Mouse (Mus musculus) mature B cell (primary cell): Measurements from ENCODE around the gene Imp4.

Experiments
- in situ Hi-C: fragments of 300-500 bp; cut with MboI; formaldehyde crosslinking; loops from 2 replicates; pipeline ENCODE4 v1.14.3; 2019

Imp4 gene

DNA sequence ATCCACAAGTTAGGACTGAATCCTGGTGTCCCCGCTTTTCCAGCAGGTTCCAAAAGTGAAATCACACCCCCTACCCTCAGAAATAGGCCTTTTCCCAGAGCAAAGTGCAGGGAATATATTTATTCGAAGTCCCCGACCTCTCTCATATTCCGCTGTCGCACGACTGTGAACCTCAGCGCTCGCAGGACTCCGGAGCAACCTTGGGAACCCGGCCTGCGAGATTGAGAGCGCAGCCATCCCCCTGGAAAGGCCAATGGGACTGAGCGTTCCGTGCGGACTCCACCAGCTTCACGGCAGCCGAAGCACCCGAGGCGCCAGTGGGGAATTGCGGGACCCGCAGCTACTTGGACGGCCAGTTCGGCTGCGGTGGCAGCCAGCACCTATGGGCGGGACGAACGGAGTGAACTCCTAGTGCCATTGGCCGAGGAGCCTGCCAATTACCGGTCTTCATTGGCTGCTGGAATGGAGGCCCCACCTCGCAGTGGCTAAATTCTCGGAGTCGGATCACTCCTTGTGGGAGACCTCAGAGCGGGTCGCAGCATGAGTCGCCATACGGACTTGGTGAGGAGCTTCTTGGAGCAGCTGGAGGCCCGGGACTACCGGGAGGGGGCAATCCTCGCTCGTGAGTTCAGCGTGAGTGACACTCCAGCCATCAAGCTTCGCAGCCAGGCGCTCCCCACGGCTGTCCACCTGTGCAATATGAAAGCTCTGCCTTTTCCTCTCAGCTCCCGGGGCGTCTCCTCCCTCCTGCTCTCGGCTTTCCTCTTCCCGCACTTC, 19.8 kb downstream of the Imp4 start, which contains the start of gene Ptpn18:
TSS of gene Ptpn18 (plus strand) at position 479 of the 777 bp plus-strand sequence.
- in situ Hi-C loops, result no loop called here

DNA sequence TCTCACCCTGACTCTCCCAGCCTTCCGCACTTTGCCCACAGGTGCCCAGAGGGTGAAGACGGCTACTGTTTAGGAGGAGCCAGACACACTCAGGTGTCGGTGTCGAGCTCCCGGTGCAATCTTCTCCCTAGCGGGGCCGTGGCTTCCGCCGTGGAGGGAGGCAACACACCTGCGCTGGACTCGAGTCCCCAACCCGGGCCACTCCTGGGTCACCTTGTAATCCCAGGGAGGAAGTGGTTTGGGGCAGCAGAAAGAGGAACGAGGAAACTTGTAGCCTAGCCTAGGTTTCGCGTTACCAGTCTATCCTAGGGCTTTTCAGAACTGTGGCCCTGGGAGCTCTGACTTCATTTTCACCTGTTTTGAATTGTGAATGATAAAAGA, 20.4 kb downstream of the Imp4 start:
- in situ Hi-C loops, result no loop called here

DNA sequence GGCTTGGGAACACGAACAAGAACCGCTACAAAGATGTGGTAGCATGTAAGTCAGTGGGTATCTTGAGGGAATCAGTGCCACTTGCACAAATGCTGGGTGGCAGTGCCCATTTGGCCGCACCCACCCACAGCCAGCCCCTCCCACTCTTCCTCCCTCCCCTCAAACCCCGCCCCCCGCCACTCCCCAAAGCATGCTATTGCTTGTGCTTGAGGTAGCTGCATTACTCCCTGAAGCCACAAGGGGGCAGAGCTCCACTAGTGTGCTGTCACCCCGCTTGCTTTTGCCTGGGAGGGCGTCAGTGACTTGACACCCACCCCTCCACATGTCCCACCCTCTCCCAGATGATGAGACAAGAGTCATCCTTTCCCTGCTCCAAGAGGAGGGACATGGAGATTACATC, 23.1 kb downstream of the Imp4 start:
- in situ Hi-C loops, result no loop called here

DNA sequence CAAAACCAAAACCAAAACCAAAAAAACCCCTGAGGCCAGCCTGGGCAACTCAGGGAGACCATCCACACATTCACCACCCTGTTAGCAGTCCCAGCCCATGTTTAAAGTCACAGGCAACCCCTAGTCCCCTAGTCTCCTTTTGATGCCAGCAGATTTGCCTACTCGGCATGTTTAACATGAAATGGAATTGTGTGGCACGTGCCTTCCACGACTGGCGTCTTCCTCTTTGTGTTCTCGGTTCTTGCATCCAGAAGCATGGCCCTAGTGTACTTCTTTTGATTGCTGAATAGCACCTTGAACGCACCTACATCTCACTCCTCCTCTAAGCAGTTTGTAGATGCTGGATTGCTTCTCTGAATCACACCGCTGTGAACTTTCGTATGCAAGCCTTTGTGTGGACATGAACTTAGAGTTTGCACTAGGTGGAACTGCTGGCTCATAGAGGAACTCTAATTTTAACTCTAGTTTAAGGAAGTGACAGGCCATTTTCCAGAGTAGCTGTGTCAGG, 24.7 kb downstream of the Imp4 start:
- in situ Hi-C loops, result no loop called here

DNA sequence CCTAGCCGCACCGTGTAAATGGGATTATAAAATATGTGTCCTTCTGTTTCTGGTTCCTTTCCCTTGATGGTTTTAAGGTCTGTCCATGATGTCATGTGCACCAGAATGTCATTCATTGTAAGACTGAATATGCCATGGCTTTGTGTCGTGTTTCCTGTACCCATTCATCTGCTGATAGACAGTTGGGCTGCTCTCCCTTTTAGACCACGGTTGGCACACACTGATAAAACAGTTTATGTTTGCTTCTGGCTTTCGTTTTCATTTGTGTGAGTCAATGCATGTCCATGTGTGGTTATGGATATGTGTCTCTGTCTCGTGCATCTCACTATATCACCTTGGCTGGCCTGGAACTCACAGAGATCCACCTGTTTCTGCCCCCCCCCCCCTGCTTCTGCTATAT, 25.8 kb downstream of the Imp4 start:
- in situ Hi-C loops, result no loop called here

DNA sequence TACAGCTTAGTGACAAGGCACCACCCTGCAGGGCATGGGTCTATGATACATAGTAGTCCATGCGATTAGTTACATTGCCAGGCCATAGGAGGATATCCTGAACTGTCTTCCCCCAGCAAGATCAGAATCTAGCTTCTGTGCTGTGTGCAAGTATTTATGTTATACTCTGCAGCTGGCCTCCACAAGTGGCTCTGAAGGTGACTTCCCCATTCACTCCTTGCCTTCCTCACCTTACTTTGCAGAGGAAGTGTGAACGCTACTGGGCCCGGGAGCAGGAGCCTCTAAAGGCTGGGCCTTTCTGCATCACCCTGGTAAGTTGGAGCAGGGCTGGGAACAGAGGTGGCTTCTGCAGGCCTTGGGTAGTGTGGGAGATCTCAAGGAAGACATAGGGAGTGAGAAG, 28.4 kb downstream of the Imp4 start:
- in situ Hi-C loops, result no loop called here

DNA sequence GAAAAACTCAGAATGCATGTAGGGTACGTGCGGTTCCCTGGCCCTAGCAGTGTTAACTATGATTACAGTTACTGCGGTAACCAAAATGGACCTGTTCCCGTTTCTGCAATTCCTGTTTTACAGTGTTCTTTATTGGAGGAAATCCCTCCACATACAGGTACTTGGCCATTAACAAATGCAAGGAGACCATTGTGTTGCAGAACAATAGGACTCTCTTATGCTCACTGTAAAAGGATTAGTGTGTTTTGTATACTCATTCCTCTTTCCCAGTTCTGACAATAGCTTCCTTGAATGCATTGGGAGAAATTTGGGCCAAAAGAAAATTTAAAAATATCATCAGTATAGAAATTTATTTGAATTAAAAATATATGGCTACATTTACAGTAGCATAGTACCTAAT, 28.8 kb downstream of the Imp4 start:
- in situ Hi-C loops, result no loop called here

DNA sequence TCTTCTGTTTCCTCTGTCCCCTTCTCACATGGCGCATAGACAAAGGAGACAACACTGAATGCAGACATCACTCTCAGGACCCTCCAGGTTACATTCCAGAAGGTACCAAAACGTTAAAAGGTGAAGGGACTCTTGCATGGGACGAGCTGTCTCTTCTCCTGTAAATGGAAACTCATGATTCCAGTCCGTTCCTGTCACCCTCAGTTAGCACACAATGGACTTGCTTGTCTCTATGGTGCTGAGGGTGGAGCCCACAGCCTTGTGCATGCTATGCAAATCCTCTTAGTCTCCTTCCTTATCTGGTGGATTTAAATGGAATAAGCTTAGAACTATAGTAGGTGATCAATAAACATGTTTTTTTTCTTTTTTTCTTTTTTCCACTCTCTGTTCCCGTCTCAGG, 30.1 kb downstream of the Imp4 start:
- in situ Hi-C loops, result no loop called here

DNA sequence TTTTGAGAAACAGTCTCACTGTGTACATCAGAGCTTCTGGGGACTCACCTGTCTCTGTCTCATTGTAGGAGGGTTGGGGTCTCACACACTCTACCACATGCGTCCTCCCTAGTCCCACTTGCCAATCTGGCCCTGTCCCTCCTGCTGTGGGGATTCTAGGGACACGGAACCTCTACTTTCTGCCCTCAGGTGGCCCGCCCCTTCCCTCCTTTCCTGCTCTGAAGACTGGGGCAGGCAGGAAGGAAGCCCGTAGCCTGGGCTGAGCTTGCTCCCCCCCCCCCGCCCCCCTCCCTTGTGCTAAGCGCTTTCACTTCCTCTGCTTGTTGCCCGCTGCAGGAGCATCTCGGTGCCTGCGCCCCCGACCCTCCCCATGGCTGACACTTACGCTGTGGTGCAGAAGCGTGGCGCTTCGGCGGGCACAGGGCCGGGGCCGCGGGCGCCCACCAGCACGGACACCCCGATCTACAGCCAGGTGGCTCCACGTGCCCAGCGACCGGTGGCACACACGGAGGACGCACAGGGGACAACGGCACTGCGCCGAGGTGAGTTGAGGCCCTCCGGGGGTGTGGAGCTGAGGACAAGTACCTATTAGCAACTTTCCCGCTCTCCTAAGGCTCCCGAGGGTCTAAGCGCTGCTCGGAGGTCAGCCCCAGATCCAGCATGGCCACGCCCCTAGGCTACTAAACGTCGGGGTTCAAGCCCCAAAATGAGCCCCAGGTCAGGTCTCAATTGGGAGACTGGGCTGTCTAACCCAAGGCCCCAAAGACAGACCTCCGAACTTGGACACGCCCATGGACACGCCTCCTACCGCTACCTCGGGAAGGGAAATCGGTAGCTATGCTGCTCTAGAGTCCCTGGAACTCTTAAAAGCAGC, 33.0 kb downstream of the Imp4 start:
- in situ Hi-C loops, result no loop called here

DNA sequence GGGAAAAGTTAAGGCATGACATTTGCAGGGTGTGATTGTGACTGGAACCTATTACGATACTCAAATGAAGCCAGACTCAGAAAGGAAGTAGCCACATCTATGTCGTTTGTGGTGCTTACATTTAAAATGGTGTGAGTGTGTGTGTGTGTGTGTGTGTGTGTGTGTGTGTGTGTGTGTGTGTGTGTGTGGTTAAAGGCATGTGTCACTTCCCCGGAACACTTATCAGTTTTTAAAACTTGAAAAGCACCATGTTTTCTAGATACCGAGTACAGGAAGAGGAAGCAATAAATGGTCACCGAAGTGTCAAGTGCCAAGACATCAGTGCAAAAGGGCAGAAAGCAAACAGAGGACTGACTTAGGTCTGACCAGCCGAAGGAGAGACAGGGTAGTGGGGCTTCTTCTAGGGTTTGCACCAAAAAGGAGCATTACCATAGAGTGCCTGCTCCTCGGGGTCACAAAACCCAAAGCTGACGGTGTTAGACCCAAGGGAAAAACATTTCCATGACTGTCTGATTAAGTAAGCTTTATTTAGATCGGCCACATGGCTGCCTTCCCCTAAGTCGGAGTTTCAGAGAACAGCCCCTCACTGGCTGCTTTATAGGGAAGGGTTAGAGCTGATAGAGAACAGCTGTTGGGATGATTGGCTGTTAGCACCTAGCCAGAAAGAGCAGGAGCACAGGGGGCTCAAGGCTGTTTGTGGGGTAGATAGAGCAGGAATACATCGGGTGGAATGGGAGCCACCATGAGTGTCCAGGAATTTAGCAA, 39.4 kb downstream of the Imp4 start:
- in situ Hi-C loops, result no loop called here

DNA sequence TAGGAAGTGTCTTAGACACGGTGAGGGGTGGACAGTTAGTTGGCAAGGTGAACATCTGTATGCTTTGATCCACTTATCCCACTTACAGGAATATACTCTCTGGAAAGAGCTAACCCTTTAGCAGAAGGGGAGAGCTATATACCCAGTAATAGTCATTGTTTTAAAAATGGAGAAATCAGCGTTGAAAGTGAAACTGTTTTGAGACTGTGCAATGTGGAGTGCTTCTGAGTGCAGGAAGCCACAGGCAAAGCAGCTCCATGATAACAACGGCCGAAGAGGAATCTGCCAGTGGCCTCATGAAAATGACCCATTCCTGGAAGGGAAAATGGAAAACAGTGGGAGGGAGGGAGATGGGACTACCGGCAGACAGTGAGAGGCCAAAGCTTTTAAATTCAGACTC, 41.1 kb downstream of the Imp4 start:
- in situ Hi-C loops, result no loop called here

DNA sequence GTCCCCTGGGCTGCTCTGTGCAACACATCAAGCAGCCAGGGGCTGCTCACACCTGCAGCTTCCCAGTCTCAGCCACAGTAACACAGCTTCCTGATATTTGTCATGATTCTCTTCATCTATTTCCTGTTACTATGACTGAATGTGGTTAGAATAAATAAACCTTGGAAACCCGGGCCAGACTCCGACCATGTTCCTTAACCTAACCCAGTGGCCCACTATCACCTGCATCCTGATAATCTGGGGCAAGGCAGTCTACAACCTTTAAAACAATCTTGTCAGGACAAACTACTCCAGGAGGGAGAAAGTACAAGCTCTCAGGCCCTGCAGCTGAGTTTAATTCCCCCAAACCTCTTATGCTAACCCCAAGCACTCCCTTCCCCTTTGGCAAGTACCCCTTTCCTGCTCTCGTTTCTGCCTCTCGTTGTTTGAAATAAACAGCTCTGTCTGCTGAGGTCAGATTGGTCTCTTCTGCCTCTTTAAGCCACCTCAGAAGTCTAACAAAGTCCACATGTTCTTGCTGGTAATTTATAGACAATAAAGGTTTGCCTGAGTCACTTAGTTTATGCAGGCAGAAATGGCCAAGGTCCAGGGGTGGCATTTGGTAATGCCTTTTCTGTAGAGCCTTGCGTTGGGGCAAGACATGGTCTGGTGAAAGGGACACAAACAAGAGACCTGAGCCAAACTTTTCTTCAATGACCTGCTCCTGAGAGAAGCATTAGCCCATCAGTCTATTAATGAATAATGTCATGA, 42.4 kb downstream of the Imp4 start:
- in situ Hi-C loops, result no loop called here

DNA sequence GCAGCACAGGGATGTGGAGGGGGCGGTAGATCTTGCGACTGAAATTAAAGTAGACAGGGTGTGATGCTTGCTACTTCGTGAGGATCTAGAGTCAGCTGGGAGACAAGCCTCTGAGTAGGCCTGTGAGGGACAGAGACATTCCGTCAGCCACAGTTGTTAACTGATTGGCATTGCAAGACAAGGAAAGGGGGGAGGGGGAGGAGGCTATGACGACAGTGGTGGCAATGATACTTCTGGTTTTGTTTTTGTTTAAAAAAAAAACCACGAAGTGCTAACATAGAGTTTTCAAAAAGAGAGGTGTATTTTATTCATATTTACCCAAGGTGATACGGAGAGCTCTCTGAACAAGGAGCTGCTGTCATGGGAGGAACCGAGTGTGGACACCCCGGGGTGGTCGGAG, 44.8 kb downstream of the Imp4 start:
- in situ Hi-C loops, result no loop called here

DNA sequence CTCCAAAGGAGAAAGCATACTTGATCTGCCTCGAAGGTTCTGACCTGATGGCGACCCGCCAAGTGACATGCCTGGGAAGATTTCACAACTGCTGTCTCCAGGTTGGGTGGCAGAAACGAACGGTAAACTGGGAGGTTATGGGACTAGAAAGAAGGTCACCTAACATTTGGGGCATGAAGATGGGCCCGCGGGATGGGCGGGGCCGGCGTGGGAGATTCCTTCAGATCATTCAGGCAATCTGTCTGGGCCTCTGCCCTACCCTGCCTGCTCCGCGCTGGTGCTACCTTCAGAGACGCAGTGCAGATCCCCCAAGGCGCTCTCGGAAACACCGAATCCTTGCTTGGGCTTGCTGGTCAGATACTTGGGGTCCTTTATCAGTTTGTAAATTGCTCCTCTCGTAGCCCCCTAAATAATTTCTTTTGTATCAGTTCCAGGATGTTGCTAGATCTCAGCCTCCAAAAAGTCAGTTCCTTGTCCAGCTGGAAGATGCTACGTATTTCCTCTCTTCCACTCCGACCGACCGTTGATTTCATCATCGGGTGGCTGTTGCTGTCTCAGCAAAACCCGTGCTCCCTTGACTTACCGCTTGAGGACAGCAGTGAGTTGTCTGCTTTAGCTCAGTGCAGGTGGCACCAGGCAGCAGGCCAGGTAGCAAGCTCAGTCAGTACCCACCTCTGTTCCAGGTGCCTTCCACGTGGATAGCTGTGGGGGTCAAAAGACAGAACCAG, 46.0 kb downstream of the Imp4 start:
- in situ Hi-C loops, result no loop called here

DNA sequence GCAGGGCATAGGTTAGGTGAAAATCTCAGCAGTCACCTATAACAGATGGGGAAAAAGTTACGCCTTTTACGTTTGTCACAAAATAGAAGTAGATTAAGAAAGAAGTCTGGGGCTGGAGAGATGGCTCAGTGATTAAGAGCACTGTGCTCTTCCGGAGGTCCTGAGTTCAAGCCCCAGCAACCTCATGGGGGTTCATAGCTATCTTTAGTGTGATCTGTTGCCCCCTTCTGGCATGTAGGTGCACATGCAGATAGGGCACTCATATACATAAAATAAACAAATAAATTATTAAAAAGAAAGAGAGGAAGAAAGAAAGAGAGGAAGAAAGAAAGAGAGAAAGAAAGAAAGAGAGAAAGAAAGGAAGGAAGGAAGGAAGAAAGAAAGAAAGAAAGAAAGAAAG, 47.7 kb downstream of the Imp4 start:
- in situ Hi-C loops, result no loop called here

DNA sequence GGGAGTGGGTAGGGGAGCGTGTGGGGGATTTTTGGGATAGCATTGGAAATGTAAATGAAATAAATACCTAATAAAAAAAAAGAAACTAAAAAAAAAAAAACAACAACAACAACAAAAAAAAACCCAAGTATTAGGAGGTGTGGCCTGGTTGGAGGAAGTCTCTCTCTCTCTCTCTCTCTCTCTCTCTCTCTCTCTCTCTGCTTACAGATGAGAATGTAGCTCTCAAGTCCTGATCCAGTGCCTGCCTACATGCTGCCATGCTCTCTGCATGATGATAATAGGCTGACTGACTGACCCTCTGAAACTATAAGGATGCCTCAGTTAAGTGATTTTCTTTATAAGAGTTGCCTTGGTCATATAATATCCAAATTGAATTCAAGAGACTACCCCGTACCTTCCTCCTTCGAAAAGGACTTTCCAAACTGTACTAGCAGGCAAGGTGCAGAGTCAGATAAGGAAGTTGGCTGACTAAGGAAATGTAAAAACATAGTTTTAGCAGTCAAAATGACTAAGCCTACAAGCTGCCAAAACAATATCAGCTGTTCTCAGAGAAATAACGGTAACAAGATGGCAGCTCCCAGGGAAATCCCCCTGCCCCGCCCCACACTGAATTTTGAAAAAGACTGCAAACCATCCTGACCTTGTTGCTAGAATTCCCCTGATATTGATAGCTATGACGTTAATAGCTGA, 50.3 kb downstream of the Imp4 start:
- in situ Hi-C loops, result no loop called here

DNA sequence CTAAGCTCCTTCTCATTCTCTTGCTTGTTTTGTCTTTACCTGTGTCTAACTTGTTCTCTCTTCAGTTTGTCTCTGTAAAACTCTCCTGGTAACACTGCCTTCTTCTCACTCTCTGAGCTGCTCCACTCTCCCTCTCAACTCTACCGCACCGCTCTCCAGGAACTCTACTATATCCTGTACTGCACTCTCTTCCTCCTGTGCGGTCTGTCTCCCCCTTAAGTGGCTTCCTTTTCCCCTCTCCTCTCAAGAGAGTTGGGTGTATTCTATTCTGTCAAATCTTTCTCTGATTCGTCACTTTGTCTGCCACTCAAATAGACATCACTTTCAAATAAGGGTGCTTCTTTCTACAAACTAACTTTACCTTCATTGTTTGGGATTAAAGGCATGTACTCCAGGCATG, 51.8 kb downstream of the Imp4 start:
- in situ Hi-C loops, result no loop called here
